Mouse (Mus musculus): ENCODE measurements around the gene Hadh. TPM values are rescaled to one million over a fixed set of nuclear protein-coding genes. Genes with fewer than 3 reads are reported as not detected.

The Hadh gene
- total and polyA plus RNA-seq, 3 experiments = 42.3 to 73.4 (median 46.9) TPM

- in situ Hi-C loops (cut with MboI; ENCODE audit: low pct_ligation_motif_present, low pct_unique_long_range_greater_than_20kb, low sequenced_read_pairs) (no loop called here), dilution Hi-C loops (cut with MboI; ENCODE audit: extremely low pct_ligation_motif_present, extremely low pct_unique_long_range_greater_than_20kb, low sequenced_read_pairs) (no loop called here)
- peak overlapping the region; percentile 90 for H3K27ac ChIP-seq (ENCODE audit: insufficient read depth, low read depth)
- no peak for TF ChIP-seq MXI1 (IDR thresholded peaks at IDR 0.05; ENCODE audit: low read depth, low read length)
- no peak for TF ChIP-seq POLR2A (IDR thresholded peaks at IDR 0.05; ENCODE audit: low read depth, low read length)
- TF ChIP-seq MAZ (IDR thresholded peaks at IDR 0.05; ENCODE audit: low read depth, low read length) = no peak
- no peak for TF ChIP-seq KAT2A (IDR thresholded peaks at IDR 0.05; ENCODE audit: insufficient replicate concordance, low read length)
- TF ChIP-seq ZC3H11A (IDR thresholded peaks at IDR 0.05; ENCODE audit: low read depth, low read length) = no peak
- TF ChIP-seq UBTF (IDR thresholded peaks at IDR 0.05; ENCODE audit: low read depth, low read length) = no peak
- peak; percentile 27; the same call in 1 of the 2 replicates for TF ChIP-seq BHLHE40 (IDR thresholded peaks at IDR 0.05; ENCODE audit: low read depth, low read length)
- no peak for TF ChIP-seq ZMIZ1 (IDR thresholded peaks at IDR 0.05; ENCODE audit: low read depth, low read length)
- 0 out of 2 replicates have a peak, but pooled peaks have one; percentile 26 for TF ChIP-seq JUND (conservative IDR thresholded peaks at IDR 0.05; ENCODE audit: low read depth, low read length)
- TF ChIP-seq EP300 (IDR thresholded peaks at IDR 0.05; ENCODE audit: low read length) = no peak
- TF ChIP-seq USF2 (conservative IDR thresholded peaks at IDR 0.05; ENCODE audit: low read depth, low read length) = no peak
- TF ChIP-seq CHD1 (IDR thresholded peaks at IDR 0.05; ENCODE audit: low read depth, low read length) = no peak
- no peak for TF ChIP-seq NELFE (IDR thresholded peaks at IDR 0.05; ENCODE audit: low read depth, low read length)
- no peak for TF ChIP-seq E2F4 (IDR thresholded peaks at IDR 0.05; ENCODE audit: insufficient replicate concordance, low read depth, low read length)
- no peak for TF ChIP-seq RCOR1 (conservative IDR thresholded peaks at IDR 0.05; ENCODE audit: low read depth, low read length)
- no peak for TF ChIP-seq RAD21 (IDR thresholded peaks at IDR 0.05; ENCODE audit: low read depth, low read length)
- no peak for TF ChIP-seq SMC3 (IDR thresholded peaks at IDR 0.05; ENCODE audit: low read depth, low read length)
- no peak for TF ChIP-seq CTCF (conservative IDR thresholded peaks at IDR 0.05 in 1 of 2, IDR thresholded peaks at IDR 0.05 in 1 of 2; ENCODE audit: low read depth in 2 of 2, low read length in 2 of 2)
- no peak for TF ChIP-seq SIN3A (IDR thresholded peaks at IDR 0.05; ENCODE audit: low read length)
- TF ChIP-seq ELF1 (IDR thresholded peaks at IDR 0.05; ENCODE audit: low read depth, low read length) = peak; percentile 66
- peak; percentile 67; the same call in 1 of the 2 replicates for TF ChIP-seq MAX (IDR thresholded peaks at IDR 0.05; ENCODE audit: low read length)
- TF ChIP-seq IRF4 (IDR thresholded peaks at IDR 0.05; ENCODE audit: low read depth, low read length) = peak; percentile 79
- TF ChIP-seq USF1 (IDR thresholded peaks at IDR 0.05; ENCODE audit: low read depth, low read length) = no peak
- TF ChIP-seq GABPA (IDR thresholded peaks at IDR 0.05; ENCODE audit: insufficient replicate concordance, low read depth, low read length) = no peak
- no peak; the same call in 1 of the 2 replicates for TF ChIP-seq MYC (IDR thresholded peaks at IDR 0.05; ENCODE audit: low read depth, low read length)
- TF ChIP-seq MAFK (IDR thresholded peaks at IDR 0.05; ENCODE audit: insufficient replicate concordance, low read length) = no peak
- TF ChIP-seq POLR2AphosphoS2 (IDR thresholded peaks at IDR 0.05; ENCODE audit: low read depth, low read length) = no peak
- TF ChIP-seq MEF2A (IDR thresholded peaks at IDR 0.05; ENCODE audit: borderline replicate concordance, low read depth, low read length) = peak; percentile 66
- no peak for TF ChIP-seq HCFC1 (IDR thresholded peaks at IDR 0.05; ENCODE audit: low read depth, low read length)
- TF ChIP-seq ZKSCAN1 (IDR thresholded peaks at IDR 0.05; ENCODE audit: borderline replicate concordance, low read depth, low read length) = no peak
- TF ChIP-seq JUN (IDR thresholded peaks at IDR 0.05; ENCODE audit: insufficient read depth, low read depth, low read length) = no peak
- TF ChIP-seq NRF1 (IDR thresholded peaks at IDR 0.05; ENCODE audit: low read depth, low read length) = no peak
- TF ChIP-seq ETS1 (conservative IDR thresholded peaks at IDR 0.05; ENCODE audit: low read depth, low read length) = peak; percentile 60; the same call in 1 of the 2 replicates
- TF ChIP-seq ZNF384 (IDR thresholded peaks at IDR 0.05; ENCODE audit: low read depth, low read length) = no peak
- no peak for TF ChIP-seq TCF12 (IDR thresholded peaks at IDR 0.05; ENCODE audit: low read depth, low read length)
- no peak for TF ChIP-seq PAX5 (IDR thresholded peaks at IDR 0.05; ENCODE audit: low read length)
- TF ChIP-seq CHD2 (IDR thresholded peaks at IDR 0.05; ENCODE audit: low read length) = no peak
- TF ChIP-seq TBP (conservative IDR thresholded peaks at IDR 0.05; ENCODE audit: low read depth, low read length) = peak; percentile 69; the same call in 1 of the 2 replicates
- DNase-seq (ENCODE audit: extremely low read depth) = peak; percentile 71
- no peaks in the 10 kb centered on the region for H3K27me3 ChIP-seq (replicated peaks)
- peak overlapping the region; percentile 32 for H3K4me2 ChIP-seq (ENCODE audit: insufficient read depth, low read depth, poor library complexity, severe bottlenecking)
- H3K4me1 ChIP-seq (ENCODE audit: control insufficient read depth in 1 of 2, insufficient read depth in 2 of 2) = peaks cover 24 to 58% of the 10 kb centered on the region in 2 experiments
- H3K79me2 ChIP-seq (replicated peaks; ENCODE audit: control insufficient read depth, extremely low read depth, insufficient read depth, poor library complexity, severe bottlenecking) = no peaks in the 10 kb centered on the region
- H3K9me3 ChIP-seq (replicated peaks; ENCODE audit: low read length) = no peaks in the 10 kb centered on the region
- 0 out of 2 replicates have a peak overlapping the region, but pooled peaks have one; percentile 2 for H3K9ac ChIP-seq (ENCODE audit: insufficient read depth, low read depth)
- no peaks in the 10 kb centered on the region for H3K36me3 ChIP-seq (replicated peaks in 1 of 2; ENCODE audit: control insufficient read depth in 1 of 2, insufficient read depth in 1 of 2, low read length in 1 of 2)
- H3K4me3 ChIP-seq (replicated peaks in 1 of 3; ENCODE audit: low read depth in 2 of 3, low read length in 2 of 3, poor library complexity in 1 of 3) = no peak overlapping the region
Observed at GRCm38 (mm10) chr3:131296893-131297292, 25.0 kb upstream of the Hadh start.

Measured in CH12.LX (cell line).